Mouse (Mus musculus) stomach, postnatal 0 days (tissue): Measurements from ENCODE around the gene Usp18. TPM values are rescaled to one million over a fixed set of nuclear protein-coding genes. Genes with fewer than 3 reads are reported as not detected.

Experiments used
- ATAC-seq: fragments of 200-750 bp; cut with Nextera tagmentation; 2 replicates; pipeline ENCODE4 v1.8.0; 2017; ENCODE audit not compliant: low FRiP score, low TSS enrichment
- DNase-seq: peaks from one replicate; pipeline ENCODE4 v3.0.0-alpha.2; 2016; ENCODE audit warnings: low spot score
- H3K27ac ChIP-seq: fragments of 300-500 bp; sonication (generic); replicated peaks from 2 replicates; pipeline ENCODE4 v1.5.1; 2014; ENCODE audit warnings: mild to moderate bottlenecking, control low read depth
- H3K27me3 ChIP-seq: fragments of 300-500 bp; sonication (generic); 2 replicates; pipeline ENCODE4 v1.6.1; 2014; ENCODE audit warnings: low read length; ENCODE audit not compliant: control insufficient read depth, insufficient read depth
- H3K36me3 ChIP-seq: fragments of 300-500 bp; sonication (generic); 2 replicates; pipeline ENCODE4 v1.6.1; 2014; ENCODE audit warnings: low read length, mixed read lengths; ENCODE audit not compliant: control insufficient read depth, insufficient read depth
- H3K4me1 ChIP-seq: fragments of 300-500 bp; sonication (generic); replicated peaks from 2 replicates; pipeline ENCODE4 v1.6.1; 2014; ENCODE audit warnings: antibody characterized with exemption; ENCODE audit not compliant: control insufficient read depth, insufficient read depth
- H3K4me2 ChIP-seq: fragments of 300-500 bp; sonication (generic); replicated peaks from 2 replicates; pipeline ENCODE4 v1.6.1; 2014; ENCODE audit warnings: low read depth, mild to moderate bottlenecking, control low read depth, moderate library complexity
- H3K4me3 ChIP-seq: fragments of 300-500 bp; sonication (generic); 2 replicates; pipeline ENCODE4 v1.5.1; 2014; ENCODE audit warnings: low read depth, low read length, control low read depth
- H3K9ac ChIP-seq: fragments of 300-500 bp; sonication (generic); 2 replicates; pipeline ENCODE4 v1.6.1; 2014; ENCODE audit warnings: mild to moderate bottlenecking, low read length, control low read depth, mixed read lengths
- H3K9me3 ChIP-seq: fragments of 300-500 bp; sonication (generic); 2 replicates; pipeline ENCODE4 v1.6.1; 2016; ENCODE audit warnings: low read length; ENCODE audit not compliant: control insufficient read depth
- CTCF ChIP-seq: IDR thresholded peaks from 2 replicates; pipeline ENCODE4 v1.5.1; 2016; ENCODE audit warnings: antibody characterized with exemption, low read depth, mild to moderate bottlenecking, moderate library complexity
- EP300 ChIP-seq: optimal IDR thresholded peaks from 2 replicates; pipeline ENCODE3; 2016; ENCODE audit warnings: antibody characterized with exemption
- WGBS: fragments of 180-500 bp; shearing (Covaris S2); extraction: QIAGEN DNeasy Blood & Tissue Kit; methylation state at CpG from one replicate; pipeline ENCODE4 v1.1.7; 2014; 5-methylcytosine and 5-hydroxymethylcytosine counted together
- polyA plus RNA-seq: library from polyadenylated mRNA; unstranded; fragments of >200 nt; fragmentation: Nextera tagmentation; extraction: Ambion mirVana; gene quantifications from 2 replicates; pipeline ENCODE4 v1.2.1, GENCODE M21; 2015

The Usp18 gene
- polyA plus RNA-seq, 1 experiment from 2014 or later: 5.1 TPM

DNA sequence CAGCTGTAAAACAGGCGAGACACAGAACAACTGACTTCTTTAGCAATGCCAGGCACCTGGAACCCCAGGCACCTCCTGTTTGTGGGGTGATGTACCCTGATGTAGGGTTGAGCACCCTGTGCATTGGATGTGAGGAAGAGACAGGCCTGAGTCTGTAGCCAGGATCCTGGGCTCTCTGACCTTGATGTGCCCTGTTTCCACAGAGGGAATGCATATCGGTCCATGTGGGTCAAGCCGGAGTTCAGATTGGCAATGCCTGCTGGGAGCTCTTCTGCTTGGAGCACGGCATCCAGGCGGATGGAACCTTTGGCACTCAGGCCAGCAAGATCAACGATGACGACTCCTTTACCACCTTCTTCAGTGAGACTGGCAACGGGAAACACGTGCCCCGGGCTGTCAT is 25.5 kb upstream of the Usp18 start:
- no peak for ATAC-seq
- 88% methylated on average over 10 of the region's 10 CpGs for WGBS
- H3K36me3 ChIP-seq: no peaks in the 10 kb centered on the region

DNA sequence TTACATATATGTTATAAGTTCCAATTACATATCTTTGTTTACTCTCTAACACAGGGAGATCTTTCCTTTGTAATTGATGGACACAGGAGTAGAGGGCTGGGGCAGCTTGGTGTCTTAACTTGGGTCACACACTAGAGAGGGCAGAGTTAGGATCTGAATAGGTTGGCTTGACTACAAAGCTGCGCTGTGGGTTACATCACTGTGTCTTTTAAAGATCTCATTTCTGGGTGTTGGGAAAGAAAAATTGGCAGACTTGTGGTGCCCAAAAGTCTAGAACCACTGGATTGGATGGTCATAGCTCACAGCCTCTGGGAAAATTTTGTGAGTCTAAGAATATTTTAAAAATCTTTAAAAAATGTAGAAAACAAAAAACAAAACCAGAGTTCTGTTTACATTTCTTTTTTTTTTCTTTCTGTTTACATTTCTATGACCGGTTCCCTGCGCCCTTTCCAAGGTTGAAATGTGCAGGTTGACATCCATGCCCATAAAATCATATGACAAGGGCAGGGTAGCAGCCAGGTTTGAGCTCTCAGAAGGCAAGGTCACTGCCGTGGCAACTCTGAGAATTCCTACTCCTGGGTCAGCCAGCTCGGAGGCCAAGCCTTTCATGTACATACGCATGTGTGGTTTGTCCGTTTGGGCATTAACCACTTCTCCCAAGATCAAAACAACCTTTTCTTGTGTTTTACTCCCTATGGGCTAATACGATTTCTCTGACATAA is 23.7 kb upstream of the Usp18 start:
- no peak overlapping the region for H3K9ac ChIP-seq
- no peaks in the 10 kb centered on the region for H3K4me1 ChIP-seq
- 65% methylated on average over 8 of the region's 8 CpGs for WGBS
- H3K27ac ChIP-seq: no peak overlapping the region
- ATAC-seq: no peak
- H3K4me2 ChIP-seq: no peak overlapping the region
- no peaks in the 10 kb centered on the region for H3K9me3 ChIP-seq
- TF ChIP-seq EP300: no peak
- no peak for TF ChIP-seq CTCF
- no peak for DNase-seq
- H3K4me3 ChIP-seq: no peak overlapping the region
- H3K36me3 ChIP-seq: no peaks in the 10 kb centered on the region
- no peaks in the 10 kb centered on the region for H3K27me3 ChIP-seq

More for the DNA sequence above, 25.5 kb upstream of the Usp18 start:
- Histone ChIP-seq H3K4me2 (no peak overlapping the region), H3K4me1 (no peaks in the 10 kb centered on the region), H3K27me3 (no peaks in the 10 kb centered on the region), H3K9ac (no peak overlapping the region), H3K9me3 (no peaks in the 10 kb centered on the region), H3K4me3 (no peak overlapping the region), H3K27ac (no peak overlapping the region)
- DNase-seq: no peak
- TF ChIP-seq CTCF (no peak), EP300 (no peak)

DNA sequence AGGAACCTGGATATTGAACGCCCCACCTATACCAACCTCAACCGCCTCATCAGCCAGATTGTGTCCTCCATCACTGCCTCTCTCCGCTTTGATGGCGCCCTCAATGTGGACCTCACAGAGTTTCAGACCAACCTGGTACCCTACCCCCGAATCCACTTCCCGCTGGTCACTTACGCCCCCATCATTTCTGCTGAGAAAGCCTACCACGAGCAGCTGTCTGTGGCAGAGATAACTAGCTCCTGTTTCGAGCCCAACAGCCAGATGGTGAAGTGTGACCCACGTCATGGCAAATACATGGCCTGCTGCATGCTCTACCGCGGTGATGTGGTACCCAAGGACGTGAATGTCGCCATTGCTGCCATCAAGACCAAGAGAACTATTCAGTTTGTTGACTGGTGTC is 22.7 kb upstream of the Usp18 start:
- DNase-seq: no peak

DNA sequence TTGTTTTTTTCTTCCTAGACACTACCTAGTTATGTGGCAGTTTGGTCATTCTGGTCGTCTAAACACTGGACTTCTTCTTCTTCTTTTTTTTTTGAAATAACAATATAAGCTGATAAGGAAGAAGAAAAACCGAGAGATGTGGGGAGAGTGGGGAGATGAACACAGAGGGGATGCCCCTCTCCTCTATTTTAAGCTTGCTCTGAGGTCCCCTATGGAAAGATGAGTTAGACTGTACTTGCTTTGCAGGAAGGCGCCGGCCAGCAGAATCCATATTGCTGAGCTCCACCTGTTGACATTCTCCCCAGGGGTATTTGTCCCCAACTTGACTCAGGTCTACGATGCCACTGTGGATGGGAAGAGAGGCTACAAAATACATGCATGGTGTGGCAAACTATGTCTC is 21.6 kb upstream of the Usp18 start:
- Histone ChIP-seq H3K4me3 (no peak overlapping the region), H3K4me1 (no peaks in the 10 kb centered on the region), H3K36me3 (no peaks in the 10 kb centered on the region), H3K4me2 (no peak overlapping the region), H3K27ac (no peak overlapping the region), H3K9me3 (no peaks in the 10 kb centered on the region), H3K9ac (no peak overlapping the region), H3K27me3 (no peaks in the 10 kb centered on the region)
- WGBS: 56% methylated on average over 5 of the region's 5 CpGs
- TF ChIP-seq CTCF (no peak), EP300 (no peak)
- ATAC-seq (no peak), DNase-seq (no peak)

More for the DNA sequence above, 22.7 kb upstream of the Usp18 start:
- no peak overlapping the region for H3K4me3 ChIP-seq
- H3K27me3 ChIP-seq: no peaks in the 10 kb centered on the region
- no peak overlapping the region for H3K9ac ChIP-seq
- no peaks in the 10 kb centered on the region for H3K36me3 ChIP-seq
- no peaks in the 10 kb centered on the region for H3K9me3 ChIP-seq
- H3K4me2 ChIP-seq: no peak overlapping the region
- no peaks in the 10 kb centered on the region for H3K4me1 ChIP-seq
- H3K27ac ChIP-seq: no peak overlapping the region
- ATAC-seq: no peak
- WGBS: 97% methylated on average over 14 of the region's 14 CpGs
- TF ChIP-seq CTCF (no peak), EP300 (no peak)

DNA sequence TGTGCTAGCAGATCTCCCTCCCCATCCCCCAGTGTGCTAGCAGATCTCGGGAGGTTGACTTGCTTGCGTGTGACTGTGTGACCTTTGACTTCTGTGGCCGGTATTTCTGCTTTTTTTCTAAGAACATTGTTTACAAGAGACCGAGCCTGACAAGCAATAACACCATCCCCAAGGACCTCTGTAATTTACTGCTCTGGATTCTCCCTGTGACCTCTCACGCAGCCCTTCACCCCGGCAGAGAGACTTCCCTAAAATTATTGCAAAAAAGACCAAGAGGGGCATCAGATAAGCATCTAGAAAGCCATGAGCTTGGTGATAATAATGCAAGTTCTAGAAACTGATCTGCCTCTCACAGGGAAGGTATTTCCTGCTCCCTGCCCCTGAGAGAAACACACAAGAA is 20.7 kb upstream of the Usp18 start:
- Histone ChIP-seq H3K4me2 (no peak overlapping the region), H3K27ac (no peak overlapping the region), H3K4me3 (no peak overlapping the region), H3K9ac (no peak overlapping the region), H3K27me3 (no peaks in the 10 kb centered on the region), H3K36me3 (no peaks in the 10 kb centered on the region), H3K9me3 (no peaks in the 10 kb centered on the region), H3K4me1 (no peaks in the 10 kb centered on the region)
- WGBS: 19% methylated on average over 6 of the region's 6 CpGs
- TF ChIP-seq EP300 (no peak), CTCF (no peak)
- ATAC-seq (no peak), DNase-seq (no peak)

DNA sequence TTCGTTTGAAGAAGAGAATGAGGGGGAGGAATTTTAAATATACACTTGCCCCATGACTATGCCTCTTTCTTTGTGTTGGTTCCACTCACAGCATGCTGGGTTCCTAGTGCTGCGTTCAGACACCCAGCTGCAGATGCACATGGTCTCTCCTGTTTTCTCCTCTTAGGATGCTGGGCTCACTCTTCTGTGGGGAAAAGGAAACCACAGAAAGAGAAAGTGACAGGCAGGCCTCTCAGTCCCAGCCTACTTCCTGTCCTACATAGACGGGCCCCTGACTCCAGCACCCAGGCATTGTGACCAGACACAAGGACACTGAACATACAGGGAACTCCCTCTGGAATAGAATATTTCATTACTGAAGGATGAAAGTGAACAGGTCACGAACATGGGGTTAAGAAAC is 19.7 kb upstream of the Usp18 start:
- no peak overlapping the region for H3K9ac ChIP-seq
- H3K4me3 ChIP-seq: no peak overlapping the region
- no peak for ATAC-seq
- 49% methylated on average over 4 of the region's 4 CpGs for WGBS
- no peak for TF ChIP-seq EP300
- TF ChIP-seq CTCF: no peak
- H3K36me3 ChIP-seq: no peaks in the 10 kb centered on the region
- no peak for DNase-seq
- no peaks in the 10 kb centered on the region for H3K9me3 ChIP-seq
- H3K4me2 ChIP-seq: no peak overlapping the region
- no peaks in the 10 kb centered on the region for H3K27me3 ChIP-seq
- H3K27ac ChIP-seq: no peak overlapping the region
- no peaks in the 10 kb centered on the region for H3K4me1 ChIP-seq
